Mouse (Mus musculus): ENCODE data around the gene Nsmce4a.

DNA sequence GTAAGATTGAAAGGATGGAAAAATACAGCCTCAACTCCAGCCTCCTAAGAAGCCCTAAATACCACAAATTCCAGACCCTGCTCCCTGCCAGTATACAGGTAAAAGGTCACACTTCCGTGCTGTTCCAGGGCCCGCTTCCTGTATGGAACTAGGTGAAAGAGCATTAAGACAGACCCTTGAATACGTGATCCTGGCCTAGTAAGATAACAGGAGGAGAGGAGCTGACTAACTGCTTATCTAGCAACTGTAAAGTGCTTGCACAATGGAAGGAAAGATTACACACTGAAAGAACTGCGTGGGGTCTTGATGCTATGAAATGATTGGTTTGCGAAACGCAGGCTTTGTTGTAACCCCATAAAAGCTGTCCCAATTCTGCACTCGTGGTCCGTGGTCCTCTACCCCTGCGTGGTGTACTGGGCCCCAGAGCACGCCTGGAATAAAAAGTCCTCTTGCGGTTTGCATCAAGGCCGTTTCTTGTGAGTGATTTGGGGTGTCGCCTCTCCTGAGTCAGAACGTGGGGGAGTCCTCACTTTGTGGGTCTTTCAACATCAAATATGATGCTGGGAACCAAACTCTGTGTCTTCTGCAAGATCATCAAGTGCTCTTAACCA, 52.0 kb downstream of the Nsmce4a start:
- no peak for TF ChIP-seq EP300 (IDR thresholded peaks at IDR 0.05; ENCODE audit: insufficient read depth, low read depth, low read length)
- no peak for TF ChIP-seq CTCF (IDR thresholded peaks at IDR 0.05; ENCODE audit: low read depth, low read length)
- no peak for TF ChIP-seq POLR2A (IDR thresholded peaks at IDR 0.05; ENCODE audit: insufficient read depth, low read length)

All from ES-Bruce4 (cell line).